Mouse (Mus musculus) WW6 (cell line): ENCODE results near the gene Fbxo8.

Source experiments
- DNase-seq: peaks from one replicate; pipeline ENCODE4 v3.0.0-alpha.2; 2013; ENCODE audit warnings: low read depth, low spot score

Gene Fbxo8

DNA sequence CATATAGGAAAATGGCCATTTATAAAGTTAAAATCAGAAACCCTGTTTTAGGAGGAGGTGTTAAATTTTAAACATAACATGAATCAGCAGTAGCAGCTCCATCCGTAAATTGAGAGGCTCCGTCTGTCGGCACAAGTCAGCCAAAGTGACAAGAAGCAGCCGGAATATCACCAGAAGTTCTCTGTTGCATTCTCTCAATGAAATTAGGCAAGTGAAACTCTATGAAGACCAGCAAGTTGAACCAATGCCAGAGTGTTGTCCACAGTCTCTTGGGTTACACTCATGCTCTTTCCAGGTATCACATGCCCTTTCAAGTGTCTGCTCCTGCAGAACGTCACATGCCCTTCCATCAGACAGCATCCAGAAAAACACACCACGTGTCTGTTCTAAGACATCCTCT lies 60.8 kb downstream of the Fbxo8 start:
- DNase-seq: no peak

DNA sequence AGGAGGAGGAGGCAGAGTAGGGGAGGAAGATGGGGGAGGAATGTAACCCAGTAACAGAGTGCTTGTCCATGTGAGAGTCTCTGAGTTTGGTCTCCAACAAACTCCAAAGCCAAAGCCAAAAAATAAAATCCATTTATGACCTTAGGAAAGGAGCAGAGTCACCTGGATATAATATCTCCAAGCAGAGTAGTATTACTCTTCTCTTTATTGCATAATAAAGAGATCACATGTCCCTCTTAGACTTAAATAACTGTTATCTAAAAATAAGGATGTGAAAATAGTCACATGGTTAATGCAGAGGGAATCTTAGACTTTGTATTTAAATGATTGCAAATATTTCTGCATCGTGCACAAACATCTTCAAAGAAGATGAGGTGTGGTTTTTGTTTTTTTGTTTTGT lies 63.3 kb downstream of the Fbxo8 start:
- DNase-seq: no peak

DNA sequence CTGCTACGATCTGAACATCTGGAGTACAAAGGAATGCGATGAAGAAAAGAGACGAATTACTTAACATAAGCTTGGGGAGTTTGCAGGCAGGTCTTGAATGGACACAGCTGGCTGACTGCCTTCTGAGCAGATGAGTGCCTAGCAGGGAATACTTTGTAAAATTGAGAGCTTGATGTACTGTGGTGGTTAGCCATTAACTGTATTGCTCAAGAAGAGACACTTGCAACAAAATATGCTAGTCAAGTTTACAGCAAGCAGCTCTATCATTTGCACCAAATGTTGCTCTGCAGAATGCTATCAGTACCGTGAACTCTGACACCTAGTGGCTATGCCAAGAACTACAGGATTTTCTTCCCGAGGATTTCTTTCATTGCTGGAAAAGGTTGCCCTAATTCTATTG lies 64.1 kb downstream of the Fbxo8 start:
- DNase-seq: peak; percentile 39

DNA sequence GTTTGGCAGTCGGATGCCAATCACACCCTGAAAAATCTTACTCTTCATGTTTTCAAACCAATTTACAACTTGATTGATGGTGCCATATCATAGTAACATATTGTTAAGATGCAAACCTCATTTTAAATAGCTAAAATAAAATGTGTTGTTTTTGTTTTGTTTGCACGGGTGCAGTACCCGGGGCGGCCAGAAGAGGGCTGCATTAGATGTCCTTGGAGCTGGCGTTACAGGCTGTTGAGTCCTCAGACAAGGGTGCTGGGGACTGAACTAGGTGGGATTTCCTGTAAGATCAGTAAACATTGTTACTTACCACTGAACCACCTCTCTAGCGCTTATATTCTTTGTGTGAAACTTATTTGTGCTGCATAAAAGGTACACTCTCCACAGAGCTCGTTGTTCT lies 65.4 kb downstream of the Fbxo8 start:
- peak; percentile 38 for DNase-seq

DNA sequence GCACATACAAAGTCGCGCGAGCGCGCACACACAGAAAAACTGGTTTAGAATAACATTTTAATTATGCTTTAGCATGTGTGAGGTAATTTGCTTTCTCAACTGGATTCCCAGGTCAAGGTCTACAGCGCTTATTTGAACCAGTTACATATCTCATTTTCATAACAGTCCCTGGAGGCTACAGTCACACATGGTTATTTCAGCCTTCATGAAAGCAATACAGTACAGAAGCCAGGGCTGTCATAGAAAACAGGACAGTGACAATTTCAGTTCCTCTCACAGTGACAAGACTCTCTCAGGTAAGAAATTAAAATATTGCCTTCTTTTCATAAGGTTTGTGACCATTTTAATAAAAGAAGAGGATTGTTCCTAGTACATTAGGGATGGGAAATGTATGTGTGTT lies 66.4 kb downstream of the Fbxo8 start:
- no peak for DNase-seq

DNA sequence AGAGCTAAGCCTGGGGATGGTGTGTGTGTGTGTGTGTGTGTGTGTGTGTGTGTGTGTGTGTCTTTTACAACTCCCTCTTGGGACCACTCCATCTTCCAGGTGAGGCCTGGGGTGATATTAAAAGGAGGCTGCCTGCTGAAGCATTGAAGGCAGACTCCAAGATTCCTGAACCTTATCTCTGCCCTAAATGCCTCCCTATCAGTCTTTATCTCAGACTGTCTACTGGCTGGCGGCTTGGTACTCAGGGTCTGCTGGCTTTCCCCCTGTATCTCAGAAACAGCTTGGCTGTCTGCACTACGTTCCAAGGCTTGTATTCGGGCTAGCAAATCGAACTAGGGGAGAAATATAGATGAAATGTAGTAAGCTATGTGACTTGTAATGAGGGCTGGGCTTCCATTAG lies 68.2 kb downstream of the Fbxo8 start:
- DNase-seq: no peak

DNA sequence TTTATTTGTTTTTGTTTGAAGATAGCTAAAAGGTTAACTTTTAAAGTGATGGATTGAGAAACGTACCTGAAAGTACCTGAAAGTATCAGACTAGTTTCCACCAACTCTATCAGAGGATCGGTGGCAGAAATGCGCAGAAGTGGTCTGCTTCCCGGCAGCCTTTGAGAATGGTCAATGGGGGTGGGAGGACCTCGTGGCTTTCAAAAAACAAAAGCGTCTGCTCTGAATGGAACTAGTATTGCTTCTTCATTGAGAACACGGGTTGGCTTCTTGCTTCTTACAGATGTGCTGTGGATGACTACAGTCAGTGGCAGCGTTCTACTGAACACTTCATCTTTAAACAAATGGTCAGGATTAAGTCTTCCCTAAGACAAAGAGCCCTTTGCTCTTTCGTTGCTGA lies 68.7 kb downstream of the Fbxo8 start:
- DNase-seq: no peak

DNA sequence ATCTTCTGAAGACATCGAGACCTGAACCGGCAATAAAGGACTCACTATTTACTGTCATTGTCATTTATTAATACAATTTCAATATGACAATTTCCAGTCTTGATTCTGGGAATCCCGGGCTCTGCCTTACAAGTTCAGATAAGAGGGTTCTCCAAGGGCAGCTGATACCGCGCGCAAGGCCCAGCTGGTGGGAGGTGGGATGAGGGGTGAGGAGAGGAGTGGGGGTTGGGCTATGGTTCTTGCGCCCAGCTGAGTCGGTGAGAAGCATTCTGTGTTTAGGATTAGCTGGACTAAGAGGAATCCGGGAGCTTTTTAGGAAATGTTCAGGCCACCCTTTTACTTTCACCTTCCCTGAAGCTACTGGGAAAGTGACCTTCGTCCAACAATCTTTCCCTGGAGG lies 69.8 kb downstream of the Fbxo8 start:
- no peak for DNase-seq

DNA sequence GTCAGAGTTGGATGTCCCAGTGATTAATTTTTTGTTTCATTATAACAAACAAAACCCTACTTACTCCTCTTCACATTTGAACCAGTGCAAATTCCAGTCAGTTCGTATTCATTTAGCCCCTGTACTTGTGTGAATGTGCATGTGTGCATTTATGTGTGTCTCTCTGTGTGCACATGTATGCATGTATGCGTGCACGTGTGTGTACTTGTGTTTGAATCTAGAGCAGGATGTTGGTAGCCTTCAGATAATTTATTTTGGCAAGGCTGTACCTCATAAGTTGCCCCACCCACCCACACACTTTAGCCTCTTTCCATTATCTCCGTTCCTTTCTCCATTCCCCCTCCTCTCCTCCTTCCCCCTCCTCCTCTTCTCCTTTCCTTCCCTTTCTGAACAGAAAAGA lies 70.2 kb downstream of the Fbxo8 start:
- no peak for DNase-seq

DNA sequence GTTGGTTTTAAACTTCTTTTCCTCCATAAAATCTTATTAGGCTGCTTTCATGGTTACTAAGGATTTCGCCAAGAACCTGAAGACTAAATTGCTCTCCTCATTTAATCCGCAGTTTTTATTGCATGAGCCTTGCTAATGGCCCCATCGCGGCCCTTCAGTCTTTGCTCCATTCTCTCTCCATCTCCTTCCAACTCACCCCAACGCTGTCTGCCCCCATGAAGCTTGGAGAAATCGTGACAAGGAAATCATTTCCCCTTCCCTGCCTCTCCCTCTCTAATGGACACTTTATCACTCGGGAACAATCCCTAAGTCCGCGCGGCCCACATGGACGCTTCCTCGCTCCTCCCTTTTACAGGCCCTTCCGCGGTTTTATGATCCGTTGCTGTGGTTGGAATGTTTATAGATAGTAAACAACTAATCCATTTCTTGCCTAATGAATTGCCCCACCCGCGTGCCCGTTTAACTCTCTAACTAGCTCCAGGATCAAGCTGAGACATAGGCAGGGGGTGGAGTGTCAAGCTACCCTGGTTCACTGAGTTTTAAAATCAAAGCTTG lies 71.7 kb downstream of the Fbxo8 start:
- no peak for DNase-seq

DNA sequence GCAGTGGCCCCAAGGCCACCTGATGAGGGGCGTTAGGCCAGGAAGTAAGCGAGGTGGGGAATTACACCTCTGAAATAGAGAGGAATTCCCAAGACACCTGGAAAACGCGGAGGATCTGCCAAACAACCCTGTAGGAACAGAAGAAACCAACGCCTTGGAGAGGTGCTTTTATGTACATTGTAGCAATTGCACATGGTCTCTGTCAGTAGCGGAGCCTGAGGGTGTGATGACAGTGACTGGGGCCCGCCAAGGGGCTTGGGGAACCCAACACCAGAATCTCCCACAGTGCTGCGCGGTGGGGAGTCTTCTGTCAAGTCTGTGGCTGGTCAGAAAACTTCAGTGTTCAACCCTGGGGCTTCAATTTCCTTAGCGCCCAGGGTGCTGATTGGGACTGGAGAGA lies 72.5 kb downstream of the Fbxo8 start:
- no peak for DNase-seq

DNA sequence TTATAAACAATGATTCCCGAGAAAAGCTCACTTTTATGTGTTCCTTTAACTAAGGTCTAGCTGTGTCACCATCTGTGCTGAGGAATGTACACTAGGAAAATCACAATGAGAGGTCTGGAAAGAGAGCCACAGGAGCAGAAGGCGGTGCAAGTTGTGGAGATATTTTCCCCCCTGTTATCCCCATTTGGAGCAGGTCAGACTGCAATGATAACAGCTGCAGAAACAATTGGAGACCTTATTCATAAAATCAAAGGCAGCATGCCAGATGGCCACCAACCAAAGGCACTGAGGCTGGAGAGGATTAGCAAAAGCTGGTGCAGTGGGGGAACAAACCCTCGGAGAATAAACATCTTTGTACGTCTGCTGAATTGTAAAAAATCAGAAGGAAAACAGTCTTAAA lies 78.3 kb downstream of the Fbxo8 start:
- no peak for DNase-seq

DNA sequence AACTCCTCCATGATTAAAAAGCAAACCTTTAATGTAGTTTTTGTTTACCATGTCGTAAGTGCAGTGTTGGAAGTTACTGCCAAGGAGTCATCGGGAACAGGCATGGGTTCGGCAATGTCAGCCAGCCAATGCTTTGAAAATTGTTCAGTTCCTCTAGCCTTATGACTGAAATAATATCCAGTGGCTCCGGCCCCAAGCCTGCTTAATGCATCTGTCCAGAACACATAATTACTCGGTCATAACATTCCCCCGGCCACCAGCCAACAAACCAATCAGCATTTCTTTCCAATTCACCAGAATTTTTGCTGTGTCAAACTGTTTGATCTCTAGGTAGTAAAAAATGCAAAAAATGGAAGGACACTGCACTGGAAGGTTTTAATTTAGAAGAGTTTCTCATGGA lies 88.4 kb downstream of the Fbxo8 start:
- DNase-seq: no peak
